Mouse (Mus musculus) heart, adult 2 months (tissue): ENCODE data around the gene Zfp277.

ENCODE experiments used
- CTCF ChIP-seq: fragments of 200-600 bp; IDR thresholded peaks from 2 replicates; pipeline ENCODE4 v1.8.1; 2022; ENCODE audit warnings: antibody characterized with exemption, mild to moderate bottlenecking, moderate library complexity
- EP300 ChIP-seq: fragments of 200-500 bp; IDR thresholded peaks from 2 replicates; pipeline ENCODE4 v1.6.1; 2011; ENCODE audit warnings: low read depth, low read length, control low read depth; ENCODE audit not compliant: insufficient read depth
- POLR2A ChIP-seq: fragments of 200-500 bp; IDR thresholded peaks from 2 replicates; pipeline ENCODE4 v1.6.1; 2011; ENCODE audit warnings: mild to moderate bottlenecking, low read depth, low read length, control low read depth; ENCODE audit not compliant: insufficient read depth

DNA sequence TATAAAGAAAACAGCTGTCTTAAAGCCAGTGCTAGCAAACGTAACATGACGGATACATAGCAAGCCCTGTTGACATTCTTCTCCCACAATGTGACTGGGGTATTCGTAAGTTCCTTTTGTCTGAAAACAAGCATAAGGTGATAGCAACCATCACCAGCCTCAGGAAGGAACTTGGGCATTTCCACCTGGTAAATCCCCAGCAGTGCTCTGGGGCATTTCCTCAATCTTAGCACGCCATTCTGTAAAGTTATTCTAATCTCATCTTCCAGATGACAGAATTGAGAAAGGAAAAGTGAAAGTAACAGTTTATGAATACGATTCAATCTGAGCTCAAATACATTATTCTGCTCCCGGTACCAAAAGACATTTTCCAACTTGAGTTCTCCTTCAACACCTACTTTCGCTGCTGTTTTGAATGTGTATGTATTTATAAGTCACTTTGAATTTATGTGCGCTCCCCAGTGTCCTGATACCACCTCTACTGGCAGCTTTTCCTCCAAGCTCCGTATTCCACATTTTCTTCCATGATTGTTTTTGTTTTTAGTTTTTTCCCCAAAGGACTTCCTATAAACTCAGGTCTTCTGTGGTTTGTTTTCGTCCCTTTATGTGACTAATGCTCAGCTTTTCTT, 64.4 kb downstream of the Zfp277 start:
- TF ChIP-seq CTCF (no peak), POLR2A (no peak), EP300 (no peak)
